ENCODE assay signal across 14 mouse cellular contexts in genomic region chr7:16821091-16821490, GRCm38 (mm10). TPM values are rescaled to one million over a fixed set of nuclear protein-coding genes. Genes with fewer than 3 reads are reported as not detected.
A peak's percentile ranks its signal among the peaks of the same experiment; 100 is the strongest.
DNase-seq lines count a peak whose midpoint lies in the region; ATAC-seq and TF ChIP-seq lines count a peak whose summit lies in the region.
"Had no signal": no experiment of that assay in that cellular context is flagged by ENCODE, and none has a peak within 500 bp of the region (broad histone marks: within the 10 kb centered on the region; RNA-seq: fewer than 3 reads in every experiment).

No protein-coding gene starts in this region.

- 37% methylated on average over 3 of the region's 3 CpGs for WGBS in heart, embryonic 11.5 days (ENCODE audit: insufficient replicate concordance)
- WGBS in liver, embryonic 12.5 days (ENCODE audit: insufficient replicate concordance): 61% methylated on average over 3 of the region's 3 CpGs
- 33% methylated on average over 3 of the region's 3 CpGs for WGBS in kidney, embryonic 14.5 days

- no peak overlapping the region for H3K4me3 ChIP-seq in heart, embryonic 11.5 days (ENCODE audit: low read depth, low read length)
- H3K4me3 ChIP-seq in left cerebral cortex, adult 2 months: 0 out of 2 replicates have a peak overlapping the region, but pooled peaks have one; percentile 1
- H3K4me3 ChIP-seq in liver, embryonic 12.5 days: no peak overlapping the region
- H3K4me3 ChIP-seq in kidney, embryonic 14.5 days (ENCODE audit: low read length): no peak overlapping the region
- H3K4me3 ChIP-seq: hindbrain, embryonic 15.5 days had no signal

- H3K4me1 ChIP-seq in heart, embryonic 11.5 days (ENCODE audit: control insufficient read depth, insufficient read depth, low read length): peaks cover 64% of the 10 kb centered on the region
- H3K4me1 ChIP-seq in liver, embryonic 12.5 days: peaks cover 79% of the 10 kb centered on the region
- H3K4me1 ChIP-seq in kidney, embryonic 14.5 days (ENCODE audit: control insufficient read depth, insufficient read depth, low read length): peaks cover 31% of the 10 kb centered on the region

- no peak for TF ChIP-seq CTCF in left cerebral cortex, adult 2 months (IDR thresholded peaks at IDR 0.05)

- intact Hi-C loops in heart, postnatal 14 days (cut with DNase I): no loop called here
- intact Hi-C loops in left cerebral cortex, adult 2 months (cut with DNase I): loop anchor here (5.0 kb wide), 1 partner anchor 419 kb away; the partner anchor contains the start of gene Zc3h4

- H3K9me3 ChIP-seq in heart, embryonic 11.5 days (replicated peaks; ENCODE audit: control insufficient read depth, low read length): no peaks in the 10 kb centered on the region
- H3K9me3 ChIP-seq in liver, embryonic 12.5 days (replicated peaks): no peaks in the 10 kb centered on the region
- no peaks in the 10 kb centered on the region for H3K9me3 ChIP-seq in kidney, embryonic 14.5 days (ENCODE audit: control insufficient read depth, low read length)
- H3K9me3 ChIP-seq: hindbrain, embryonic 15.5 days had no signal

- no peak for ATAC-seq in heart, embryonic 11.5 days (replicated peaks; ENCODE audit: insufficient number of reproducible peaks, low FRiP score, low TSS enrichment)
- ATAC-seq in liver, embryonic 12.5 days: no peak
- ATAC-seq in kidney, embryonic 14.5 days (ENCODE audit: low FRiP score, low TSS enrichment): no peak
- ATAC-seq: forebrain, postnatal 0 days had no signal

- no peak overlapping the region for H3K27ac ChIP-seq in heart, embryonic 11.5 days (ENCODE audit: low read depth, low read length)
- H3K27ac ChIP-seq in left cerebral cortex, adult 2 months: peak overlapping the region; percentile 100
- H3K27ac ChIP-seq in liver, embryonic 12.5 days: peak overlapping the region; percentile 79; the same call in 1 of the 2 replicates
- no peak overlapping the region for H3K27ac ChIP-seq in kidney, embryonic 14.5 days (ENCODE audit: low read depth, low read length)

- peak overlapping the region; percentile 46; the same call in 1 of the 2 replicates for H3K9ac ChIP-seq in heart, embryonic 11.5 days (ENCODE audit: low read depth, low read length)
- peak overlapping the region; percentile 53; the same call in 1 of the 2 replicates for H3K9ac ChIP-seq in liver, embryonic 12.5 days
- H3K9ac ChIP-seq in kidney, embryonic 14.5 days (ENCODE audit: low read depth, low read length): no peak overlapping the region; the same call in 1 of the 2 replicates
- H3K9ac ChIP-seq: forebrain, postnatal 0 days; hindbrain, embryonic 15.5 days had no signal

- no peak for DNase-seq in heart, postnatal 14 days
- DNase-seq in left cerebral cortex, adult 2 months (ENCODE audit: extremely low spot score in 1 of 2, low spot score in 2 of 2): no peak
- no peak for DNase-seq in left cerebral cortex, adult 18-20 months (ENCODE audit: low spot score in 2 of 2)
- peak; percentile 50 for DNase-seq in embryo, embryonic 10.5 days (ENCODE audit: low spot score)
- no peak for DNase-seq in urinary bladder, postnatal 25 days (ENCODE audit: low spot score)
- DNase-seq: adrenal gland, postnatal 25 days; forebrain, postnatal 0 days; lung, postnatal 4 days; right cerebral cortex, postnatal 4 days had no signal

- no peaks in the 10 kb centered on the region for H3K27me3 ChIP-seq in heart, embryonic 11.5 days (ENCODE audit: control insufficient read depth, insufficient read depth, low read length)
- no peaks in the 10 kb centered on the region for H3K27me3 ChIP-seq in liver, embryonic 12.5 days (replicated peaks)
- H3K27me3 ChIP-seq in kidney, embryonic 14.5 days (ENCODE audit: control insufficient read depth, insufficient read depth, low read length): no peaks in the 10 kb centered on the region
- H3K27me3 ChIP-seq: CH12.LX; hindbrain, embryonic 15.5 days had no signal

- peak overlapping the region; percentile 29 for H3K4me2 ChIP-seq in heart, embryonic 11.5 days
- 0 out of 2 replicates have a peak overlapping the region, but pooled peaks have one; percentile 12 for H3K4me2 ChIP-seq in liver, embryonic 12.5 days
- no peak overlapping the region for H3K4me2 ChIP-seq in kidney, embryonic 14.5 days (replicated peaks; ENCODE audit: low read depth, low read length)
- H3K4me2 ChIP-seq: hindbrain, embryonic 15.5 days had no signal

- peaks cover 10% of the 10 kb centered on the region for H3K36me3 ChIP-seq in heart, embryonic 11.5 days (ENCODE audit: control insufficient read depth, insufficient read depth, low read length)
- peaks cover 54% of the 10 kb centered on the region for H3K36me3 ChIP-seq in liver, embryonic 12.5 days
- peaks cover 38% of the 10 kb centered on the region for H3K36me3 ChIP-seq in kidney, embryonic 14.5 days (ENCODE audit: control insufficient read depth, insufficient read depth, low read length)

RNA-seq across cellular contexts. Expression of gene Fkrp, which starts 4.6 kb away (rescaled TPM):
- polyA plus RNA-seq in heart, embryonic 11.5 days (2014; fragmentation: Nextera tagmentation; extraction: Ambion mirVana): 25.6 and 27.7 TPM in 2 replicates
- 10 to 100 TPM; 42.8 to 45.5 TPM for total RNA-seq in heart, postnatal 14 days (2021)
- 10 to 100 TPM; 51.0 to 52.2 TPM for total RNA-seq in left cerebral cortex, adult 2 months (2021)
- total RNA-seq in left cerebral cortex, adult 18-20 months (2021): 10 to 100 TPM; 51.3 to 56.2 TPM
- polyA plus RNA-seq in liver, embryonic 12.5 days (2016; fragmentation: Nextera tagmentation; extraction: Ambion mirVana): 14.9 and 16.0 TPM in 2 replicates
- 23.6 and 31.1 TPM in 2 replicates for polyA plus RNA-seq in kidney, embryonic 14.5 days (2014; fragmentation: Nextera tagmentation; extraction: Ambion mirVana)

RNA-seq across cellular contexts. Expression of gene Strn4, which starts 5.4 kb away (rescaled TPM):
- polyA plus RNA-seq in heart, embryonic 11.5 days (2014; fragmentation: Nextera tagmentation; extraction: Ambion mirVana): 81.4 and 86.8 TPM in 2 replicates
- total RNA-seq in heart, postnatal 14 days (2021): 10 to 100 TPM; 65.3 to 69.1 TPM
- 100 to 1,000 TPM; 287 to 321 TPM for total RNA-seq in left cerebral cortex, adult 2 months (2021)
- total RNA-seq in left cerebral cortex, adult 18-20 months (2021): 100 to 1,000 TPM; 258 to 281 TPM
- polyA plus RNA-seq in liver, embryonic 12.5 days (2016; fragmentation: Nextera tagmentation; extraction: Ambion mirVana): 61.3 and 63.2 TPM in 2 replicates
- polyA plus RNA-seq in kidney, embryonic 14.5 days (2014; fragmentation: Nextera tagmentation; extraction: Ambion mirVana): 75.5 and 111 TPM in 2 replicates

RNA-seq across cellular contexts. Expression of gene Prkd2, which starts 21.6 kb away (rescaled TPM):
- 10.8 and 11.6 TPM in 2 replicates for polyA plus RNA-seq in heart, embryonic 11.5 days (2014; fragmentation: Nextera tagmentation; extraction: Ambion mirVana)
- 10 to 100 TPM; 35.3 to 35.9 TPM for total RNA-seq in heart, postnatal 14 days (2021)
- total RNA-seq in left cerebral cortex, adult 2 months (2021): 10 to 100 TPM in 1 of 2 experiments, 1 to 10 TPM in 1; 6.3 to 12.0 TPM
- 1 to 10 TPM; 5.6 to 7.8 TPM for total RNA-seq in left cerebral cortex, adult 18-20 months (2021)
- 4.4 and 4.7 TPM in 2 replicates for polyA plus RNA-seq in liver, embryonic 12.5 days (2016; fragmentation: Nextera tagmentation; extraction: Ambion mirVana)
- polyA plus RNA-seq in kidney, embryonic 14.5 days (2014; fragmentation: Nextera tagmentation; extraction: Ambion mirVana): 10.9 and 15.7 TPM in 2 replicates

RNA-seq across cellular contexts. Expression of gene Slc1a5, which starts 40.0 kb away (rescaled TPM):
- 26.9 and 30.1 TPM in 2 replicates for polyA plus RNA-seq in heart, embryonic 11.5 days (2014; fragmentation: Nextera tagmentation; extraction: Ambion mirVana)
- 10 to 100 TPM; 26.5 to 35.4 TPM for total RNA-seq in heart, postnatal 14 days (2021)
- total RNA-seq in left cerebral cortex, adult 2 months (2021): 1 to 10 TPM; 3.2 to 6.2 TPM
- total RNA-seq in left cerebral cortex, adult 18-20 months (2021): 1 to 10 TPM; 2.9 to 4.2 TPM
- 127 and 128 TPM in 2 replicates for polyA plus RNA-seq in liver, embryonic 12.5 days (2016; fragmentation: Nextera tagmentation; extraction: Ambion mirVana)
- polyA plus RNA-seq in kidney, embryonic 14.5 days (2014; fragmentation: Nextera tagmentation; extraction: Ambion mirVana): 30.2 and 36.1 TPM in 2 replicates

RNA-seq across cellular contexts. Expression of gene Dact3, which starts 54.0 kb away (rescaled TPM):
- 9.5 and 10.6 TPM in 2 replicates for polyA plus RNA-seq in heart, embryonic 11.5 days (2014; fragmentation: Nextera tagmentation; extraction: Ambion mirVana)
- total RNA-seq in heart, postnatal 14 days (2021): 10 to 100 TPM; 18.6 to 19.0 TPM
- total RNA-seq in left cerebral cortex, adult 2 months (2021): 100 to 1,000 TPM; 188 to 196 TPM
- 100 to 1,000 TPM; 186 to 201 TPM for total RNA-seq in left cerebral cortex, adult 18-20 months (2021)
- polyA plus RNA-seq in liver, embryonic 12.5 days (2016; fragmentation: Nextera tagmentation; extraction: Ambion mirVana): 1.5 TPM in 2 replicates
- polyA plus RNA-seq in kidney, embryonic 14.5 days (2014; fragmentation: Nextera tagmentation; extraction: Ambion mirVana): 5.1 and 6.4 TPM in 2 replicates

Comparison
In these comparisons a context has a peak if more than half of its experiments do, and no peak if none do; other contexts are left out.
1. H3K27ac ChIP-seq: peak in left cerebral cortex, adult 2 months (single experiment) and liver, embryonic 12.5 days (single experiment); none in heart, embryonic 11.5 days (single experiment) and kidney, embryonic 14.5 days (single experiment).